In the genomic region with DNA sequence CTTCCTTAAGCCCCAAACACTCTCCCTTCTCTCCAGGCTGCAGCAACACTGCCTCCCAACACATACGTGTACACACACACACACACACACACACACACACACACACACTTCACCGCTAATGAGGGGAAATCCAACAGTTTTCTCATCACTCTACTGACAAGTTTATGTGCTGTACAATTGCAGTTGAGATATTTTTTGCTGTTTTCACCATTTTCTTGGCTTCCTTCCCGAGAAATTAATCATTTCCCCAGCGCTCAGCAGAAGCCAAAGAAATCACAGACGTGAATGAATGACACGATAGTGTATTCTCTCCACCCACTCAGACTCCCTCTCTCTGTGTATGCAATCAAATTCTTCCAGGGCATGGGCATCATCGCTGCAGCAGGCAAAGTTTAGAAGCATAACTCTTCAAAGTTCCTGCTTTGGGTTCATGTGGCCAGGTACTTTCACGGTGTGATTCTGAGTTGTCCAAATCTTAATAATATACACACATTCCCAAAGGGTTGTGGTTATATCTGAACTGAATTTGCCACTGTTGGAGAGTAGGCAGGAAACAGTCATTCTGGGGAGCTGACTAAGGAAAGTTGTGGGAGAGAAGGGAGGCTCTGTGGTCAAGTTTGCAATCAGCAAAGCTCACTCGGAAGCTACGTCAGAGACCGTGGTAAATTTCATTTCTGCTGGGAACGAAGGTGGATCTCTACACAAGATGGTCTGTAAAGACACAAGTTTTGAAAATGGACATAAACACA, we compare ENCODE assay signal across 10 mouse cellular contexts.
DNase-seq lines count a peak whose midpoint lies in the region; ATAC-seq and TF ChIP-seq lines count a peak whose summit lies in the region.
"Had no signal": no experiment of that assay in that cellular context is flagged by ENCODE, and none has a peak within 500 bp of the region (broad histone marks: within the 10 kb centered on the region; RNA-seq: fewer than 3 reads in every experiment).

No protein-coding gene starts in this region.

- no peak for TF ChIP-seq CTCF in liver, adult 2 months (IDR thresholded peaks at IDR 0.05; ENCODE audit: low read depth, low read length)
- TF ChIP-seq CTCF in liver, postnatal 0 days (IDR thresholded peaks at IDR 0.05; ENCODE audit: low read depth), result no peak

- H3K9ac ChIP-seq in liver, adult 2 months (ENCODE audit: low read depth, low read length), result no peak overlapping the region
- H3K9ac ChIP-seq in liver, postnatal 0 days (replicated peaks), result no peak overlapping the region
- H3K9ac ChIP-seq: neural tube, embryonic 12.5 days had no signal

- no peaks in the 10 kb centered on the region for H3K79me2 ChIP-seq in liver, adult 2 months (ENCODE audit: control insufficient read depth, insufficient read depth, low read length)

- no peaks in the 10 kb centered on the region for H3K4me1 ChIP-seq in liver, adult 2 months (ENCODE audit: control insufficient read depth, insufficient read depth, low read length)
- H3K4me1 ChIP-seq in liver, postnatal 0 days (ENCODE audit: insufficient read depth), result no peaks in the 10 kb centered on the region
- H3K4me1 ChIP-seq: neural tube, embryonic 12.5 days had no signal

- 56% methylated on average over 12 of the region's 12 CpGs for WGBS in liver, adult 2 months
- 60% methylated on average over 12 of the region's 12 CpGs for WGBS in liver, postnatal 0 days (ENCODE audit: insufficient replicate concordance)

- no peaks in the 10 kb centered on the region for H3K27me3 ChIP-seq in liver, adult 2 months (ENCODE audit: control insufficient read depth, insufficient read depth, low read length)
- H3K27me3 ChIP-seq in liver, postnatal 0 days (ENCODE audit: insufficient read depth, low read length), result no peaks in the 10 kb centered on the region
- H3K27me3 ChIP-seq: neural tube, embryonic 12.5 days had no signal

- DNase-seq in liver, adult 2 months (ENCODE audit: extremely low read depth, low read depth, low spot score), result peak; percentile 13
- DNase-seq in liver, postnatal 0 days, result no peak
- peak; percentile 48 to 83 for DNase-seq in layer of hippocampus, adult 18-20 months (ENCODE audit: low spot score in 2 of 2)
- peak; percentile 17 for DNase-seq in right cerebral cortex, postnatal 25 days
- DNase-seq in spleen, postnatal 10 days (ENCODE audit: low spot score in 2 of 2), result no peak
- no peak for DNase-seq in cerebellum, adult 8-10 months

- H3K27ac ChIP-seq in liver, adult 2 months (replicated peaks; ENCODE audit: insufficient read depth, low read depth, low read length), result no peak overlapping the region
- no peak overlapping the region for H3K27ac ChIP-seq in liver, postnatal 0 days (ENCODE audit: low read depth)
- H3K27ac ChIP-seq: neural tube, embryonic 12.5 days had no signal

- H3K4me3 ChIP-seq in liver, adult 2 months (ENCODE audit: insufficient read depth, low read depth, low read length), result no peak overlapping the region
- H3K4me3 ChIP-seq in liver, postnatal 0 days (ENCODE audit: low read depth, low read length), result no peak overlapping the region
- H3K4me3 ChIP-seq: erythroblast, embryonic 14.5 days; neural tube, embryonic 12.5 days had no signal

- no peak for TF ChIP-seq EP300 in liver, postnatal 0 days (IDR thresholded peaks at IDR 0.05; ENCODE audit: low read depth)

- no peaks in the 10 kb centered on the region for H3K9me3 ChIP-seq in liver, postnatal 0 days (ENCODE audit: low read length)
- H3K9me3 ChIP-seq: neural tube, embryonic 12.5 days had no signal

- no peaks in the 10 kb centered on the region for H3K36me3 ChIP-seq in liver, adult 2 months (ENCODE audit: control insufficient read depth, insufficient read depth, low read length)
- no peaks in the 10 kb centered on the region for H3K36me3 ChIP-seq in liver, postnatal 0 days (replicated peaks; ENCODE audit: insufficient read depth, low read length)
- H3K36me3 ChIP-seq: neural tube, embryonic 12.5 days had no signal

- ATAC-seq in liver, postnatal 0 days, result no peak
- peak; percentile 96 for ATAC-seq in frontal cortex, adult (ENCODE audit: low TSS enrichment)
- ATAC-seq in cerebellum, adult (ENCODE audit: insufficient number of reproducible peaks, low FRiP score, low TSS enrichment), result no peak

- TF ChIP-seq POLR2A in liver, adult 2 months (IDR thresholded peaks at IDR 0.05; ENCODE audit: extremely low read depth, insufficient read depth, low read length), result no peak

- H3K4me2 ChIP-seq in liver, postnatal 0 days (ENCODE audit: low read depth, low read length), result no peak overlapping the region
- H3K4me2 ChIP-seq: neural tube, embryonic 12.5 days had no signal

Comparison
In these comparisons a context has a peak if more than half of its experiments do, and no peak if none do; other contexts are left out.
1. DNase-seq: peak in liver, adult 2 months (single experiment), layer of hippocampus, adult 18-20 months (2 of 2) and right cerebral cortex, postnatal 25 days (single experiment); none in liver, postnatal 0 days (single experiment), spleen, postnatal 10 days (0 of 2) and cerebellum, adult 8-10 months (single experiment).